Mouse (Mus musculus): ENCODE measurements around the gene Chmp4b. TPM values are rescaled to one million over a fixed set of nuclear protein-coding genes. Genes with fewer than 3 reads are reported as not detected.

Chmp4b gene
- polyA plus RNA-seq, 1 experiment from 2014 or later, result 18.4 TPM

DNA sequence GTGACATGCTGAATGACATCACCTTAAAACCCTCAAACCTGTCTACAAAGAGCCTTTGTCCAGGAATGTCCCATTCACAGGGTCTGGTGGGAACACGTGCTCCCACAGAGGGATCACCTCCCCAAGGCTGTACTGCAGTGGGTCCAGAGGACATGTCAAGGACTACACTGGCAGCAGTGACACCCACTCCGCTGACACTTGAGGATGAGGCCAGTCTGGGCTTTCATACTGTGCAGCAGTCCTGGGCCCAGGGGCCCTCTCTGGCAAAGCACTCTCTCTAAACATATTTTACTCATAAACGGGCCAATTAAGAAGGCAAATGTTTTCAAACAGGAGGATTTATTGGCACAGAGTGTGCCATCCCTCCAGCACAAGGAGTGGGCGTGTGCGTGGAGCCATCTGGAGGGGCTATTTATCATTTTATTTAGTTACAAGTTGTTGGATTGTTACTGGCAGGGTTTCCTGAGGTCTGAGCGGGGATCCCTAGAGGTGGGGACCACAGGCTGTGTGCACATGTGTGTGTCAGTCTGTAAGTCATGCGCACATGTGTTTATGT lies 56.4 kb downstream of the Chmp4b start:
- WGBS, result 60% methylated on average over 7 of the region's 7 CpGs
- ATAC-seq (ENCODE audit: insufficient number of reproducible peaks, insufficient read depth, low FRiP score, low read depth), result no peak; the same call in 1 of the 2 replicates
- H3K27ac ChIP-seq (ENCODE audit: low read length), result no peak overlapping the region
- H3K4me1 ChIP-seq (ENCODE audit: control insufficient read depth, insufficient read depth, low read length), result peaks cover 5% of the 10 kb centered on the region; the same call in 1 of the 2 replicates
- H3K4me2 ChIP-seq (replicated peaks; ENCODE audit: low read depth, low read length), result no peak overlapping the region
- H3K36me3 ChIP-seq (ENCODE audit: control insufficient read depth, insufficient read depth, low read length), result no peaks in the 10 kb centered on the region
- no peak overlapping the region for H3K4me3 ChIP-seq (ENCODE audit: low read depth, low read length)
- no peaks in the 10 kb centered on the region for H3K9me3 ChIP-seq (ENCODE audit: control insufficient read depth, low read depth, low read length)
- H3K27me3 ChIP-seq (ENCODE audit: control insufficient read depth, insufficient read depth, low read length), result no peaks in the 10 kb centered on the region
- no peak overlapping the region for H3K9ac ChIP-seq (replicated peaks; ENCODE audit: low read depth, low read length)

DNA sequence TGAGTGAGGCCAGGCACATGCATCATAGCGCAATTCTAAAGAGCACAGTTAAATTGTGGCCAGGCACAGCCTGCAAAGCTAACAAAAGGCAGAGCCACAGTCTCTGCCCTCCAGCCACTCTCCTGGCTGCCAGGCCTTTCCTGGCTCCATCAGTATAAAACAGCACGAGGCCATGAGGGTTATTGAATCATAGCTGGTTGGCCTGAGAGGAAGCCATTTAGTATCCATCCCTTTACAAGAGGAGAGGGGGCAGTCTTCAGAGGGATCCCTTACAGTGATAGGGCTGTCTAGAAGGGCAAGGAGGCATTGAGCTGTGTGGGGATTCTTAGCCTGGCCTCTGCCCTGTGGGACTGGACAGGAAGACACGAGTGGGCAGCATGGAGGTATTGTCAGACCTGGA lies 60.2 kb downstream of the Chmp4b start:
- no peaks in the 10 kb centered on the region for H3K36me3 ChIP-seq (ENCODE audit: control insufficient read depth, insufficient read depth, low read length)
- H3K4me1 ChIP-seq (ENCODE audit: control insufficient read depth, insufficient read depth, low read length), result peaks cover 5% of the 10 kb centered on the region; the same call in 1 of the 2 replicates
- no peaks in the 10 kb centered on the region for H3K9me3 ChIP-seq (ENCODE audit: control insufficient read depth, low read depth, low read length)
- WGBS, result 63% methylated on average over 3 of the region's 3 CpGs
- no peak overlapping the region for H3K4me3 ChIP-seq (ENCODE audit: low read depth, low read length)
- H3K27ac ChIP-seq (ENCODE audit: low read length), result no peak overlapping the region
- H3K4me2 ChIP-seq (replicated peaks; ENCODE audit: low read depth, low read length), result no peak overlapping the region
- H3K9ac ChIP-seq (replicated peaks; ENCODE audit: low read depth, low read length), result no peak overlapping the region
- ATAC-seq (ENCODE audit: insufficient number of reproducible peaks, insufficient read depth, low FRiP score, low read depth), result 0 out of 2 replicates have a peak, but pooled peaks have one; percentile 16
- no peaks in the 10 kb centered on the region for H3K27me3 ChIP-seq (ENCODE audit: control insufficient read depth, insufficient read depth, low read length)

DNA sequence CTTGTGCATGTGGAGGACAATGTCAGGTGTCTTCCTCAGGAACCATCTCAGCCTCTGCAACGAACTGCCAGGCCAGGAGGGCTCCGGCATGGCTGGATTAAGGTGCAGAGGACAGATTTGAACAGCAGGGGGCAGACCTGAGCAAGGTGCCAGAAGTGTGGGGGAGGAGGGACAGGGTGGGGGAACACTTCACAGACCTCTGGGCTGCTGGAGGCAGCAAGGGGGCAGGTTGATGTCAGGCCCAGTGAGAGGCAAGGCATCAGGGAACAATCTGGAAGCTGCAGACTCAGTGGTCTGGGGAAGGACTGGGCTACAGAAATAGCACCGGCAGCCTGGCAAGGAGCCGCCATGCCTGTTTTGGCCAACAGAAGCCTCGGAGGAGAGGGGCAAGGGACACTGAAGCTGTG lies 60.8 kb downstream of the Chmp4b start:
- Histone ChIP-seq H3K9me3 (ENCODE audit: control insufficient read depth, low read depth, low read length) (no peaks in the 10 kb centered on the region), H3K4me3 (ENCODE audit: low read depth, low read length) (no peak overlapping the region), H3K27me3 (ENCODE audit: control insufficient read depth, insufficient read depth, low read length) (no peaks in the 10 kb centered on the region), H3K9ac (replicated peaks; ENCODE audit: low read depth, low read length) (no peak overlapping the region), H3K27ac (ENCODE audit: low read length) (no peak overlapping the region), H3K4me2 (replicated peaks; ENCODE audit: low read depth, low read length) (no peak overlapping the region), H3K36me3 (ENCODE audit: control insufficient read depth, insufficient read depth, low read length) (no peaks in the 10 kb centered on the region), H3K4me1 (ENCODE audit: control insufficient read depth, insufficient read depth, low read length) (peaks cover 5% of the 10 kb centered on the region; the same call in 1 of the 2 replicates)
- 46% methylated on average over 5 of the region's 5 CpGs for WGBS
- 0 out of 2 replicates have a peak, but pooled peaks have one; percentile 7 for ATAC-seq (ENCODE audit: insufficient number of reproducible peaks, insufficient read depth, low FRiP score, low read depth)

DNA sequence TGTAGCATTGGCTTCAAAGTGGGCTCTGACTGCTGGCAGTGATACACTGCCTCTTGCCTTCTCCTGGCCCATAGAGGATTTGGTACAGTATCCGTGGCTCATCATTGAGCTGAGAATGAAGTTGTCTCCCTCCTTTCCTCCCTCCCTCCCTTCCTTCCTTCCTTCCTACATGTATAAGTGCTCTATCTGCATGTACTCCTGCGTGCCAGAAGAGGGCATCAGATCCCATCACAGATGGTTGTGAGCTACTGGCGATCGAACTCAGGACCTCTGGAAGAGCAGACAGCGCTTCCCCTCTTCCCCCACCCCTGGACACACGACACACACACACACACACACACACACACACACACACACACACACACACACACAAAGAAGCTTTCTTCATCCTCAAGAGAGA lies 61.6 kb downstream of the Chmp4b start:
- WGBS, result 47% methylated on average over 6 of the region's 6 CpGs
- H3K4me3 ChIP-seq (ENCODE audit: low read depth, low read length), result no peak overlapping the region
- H3K27ac ChIP-seq (ENCODE audit: low read length), result no peak overlapping the region
- H3K27me3 ChIP-seq (ENCODE audit: control insufficient read depth, insufficient read depth, low read length), result no peaks in the 10 kb centered on the region
- H3K9me3 ChIP-seq (ENCODE audit: control insufficient read depth, low read depth, low read length), result no peaks in the 10 kb centered on the region
- no peak for ATAC-seq (ENCODE audit: insufficient number of reproducible peaks, insufficient read depth, low FRiP score, low read depth)
- no peaks in the 10 kb centered on the region for H3K36me3 ChIP-seq (ENCODE audit: control insufficient read depth, insufficient read depth, low read length)
- H3K9ac ChIP-seq (replicated peaks; ENCODE audit: low read depth, low read length), result no peak overlapping the region
- H3K4me1 ChIP-seq (ENCODE audit: control insufficient read depth, insufficient read depth, low read length), result no peaks in the 10 kb centered on the region
- H3K4me2 ChIP-seq (replicated peaks; ENCODE audit: low read depth, low read length), result no peak overlapping the region

DNA sequence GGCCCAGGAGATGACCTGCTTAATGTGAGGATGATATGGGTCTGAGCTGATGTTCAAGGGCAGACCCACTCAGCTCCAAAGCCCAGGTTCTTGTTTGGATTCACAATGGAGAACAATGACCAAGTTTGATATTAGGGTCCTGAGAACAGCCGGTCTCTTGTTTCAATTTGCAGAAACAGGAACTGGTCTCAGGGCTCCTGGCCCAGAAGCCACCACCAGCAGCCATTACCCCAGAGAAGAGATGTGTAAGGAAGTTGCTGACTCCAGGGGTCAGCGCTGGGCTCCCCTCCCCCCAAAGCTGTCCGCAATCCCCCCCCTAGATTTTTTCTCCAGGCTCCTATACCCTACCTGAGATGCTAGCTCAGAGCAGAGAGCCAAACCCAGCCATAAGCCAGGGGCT lies 62.5 kb downstream of the Chmp4b start:
- no peak for ATAC-seq (ENCODE audit: insufficient number of reproducible peaks, insufficient read depth, low FRiP score, low read depth)
- Histone ChIP-seq H3K9ac (replicated peaks; ENCODE audit: low read depth, low read length) (no peak overlapping the region), H3K27me3 (ENCODE audit: control insufficient read depth, insufficient read depth, low read length) (no peaks in the 10 kb centered on the region), H3K27ac (ENCODE audit: low read length) (no peak overlapping the region), H3K9me3 (ENCODE audit: control insufficient read depth, low read depth, low read length) (no peaks in the 10 kb centered on the region), H3K4me3 (ENCODE audit: low read depth, low read length) (no peak overlapping the region), H3K4me1 (ENCODE audit: control insufficient read depth, insufficient read depth, low read length) (no peaks in the 10 kb centered on the region), H3K4me2 (replicated peaks; ENCODE audit: low read depth, low read length) (no peak overlapping the region), H3K36me3 (ENCODE audit: control insufficient read depth, insufficient read depth, low read length) (no peaks in the 10 kb centered on the region)
- 68% methylated on average over 3 of the region's 3 CpGs for WGBS

DNA sequence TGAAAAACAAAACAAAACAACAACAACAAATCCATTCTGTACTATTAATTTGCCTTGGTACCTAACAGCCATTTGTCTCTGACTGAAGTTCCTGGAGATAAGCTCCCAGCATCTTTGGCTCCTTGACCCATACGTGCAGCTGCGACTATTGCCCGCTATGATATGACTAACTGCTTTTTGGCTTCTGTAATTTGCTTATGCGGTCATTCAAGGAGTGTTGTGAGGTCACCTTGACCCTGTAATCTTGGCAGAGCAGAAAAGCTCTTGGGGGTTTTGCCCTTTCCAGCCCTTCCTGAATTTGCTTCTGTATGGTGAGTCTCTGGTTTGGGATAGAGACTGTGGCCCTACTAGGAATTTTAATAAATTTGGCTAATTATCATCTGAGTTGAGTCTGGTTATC lies 65.1 kb downstream of the Chmp4b start:
- ATAC-seq (ENCODE audit: insufficient number of reproducible peaks, insufficient read depth, low FRiP score, low read depth), result no peak
- Histone ChIP-seq H3K9me3 (ENCODE audit: control insufficient read depth, low read depth, low read length) (no peaks in the 10 kb centered on the region), H3K9ac (replicated peaks; ENCODE audit: low read depth, low read length) (no peak overlapping the region), H3K27ac (ENCODE audit: low read length) (no peak overlapping the region), H3K27me3 (ENCODE audit: control insufficient read depth, insufficient read depth, low read length) (no peaks in the 10 kb centered on the region), H3K36me3 (ENCODE audit: control insufficient read depth, insufficient read depth, low read length) (no peaks in the 10 kb centered on the region), H3K4me3 (ENCODE audit: low read depth, low read length) (no peak overlapping the region), H3K4me2 (replicated peaks; ENCODE audit: low read depth, low read length) (no peak overlapping the region), H3K4me1 (ENCODE audit: control insufficient read depth, insufficient read depth, low read length) (no peaks in the 10 kb centered on the region)
- WGBS, result 76% methylated on average over 4 of the region's 4 CpGs

DNA sequence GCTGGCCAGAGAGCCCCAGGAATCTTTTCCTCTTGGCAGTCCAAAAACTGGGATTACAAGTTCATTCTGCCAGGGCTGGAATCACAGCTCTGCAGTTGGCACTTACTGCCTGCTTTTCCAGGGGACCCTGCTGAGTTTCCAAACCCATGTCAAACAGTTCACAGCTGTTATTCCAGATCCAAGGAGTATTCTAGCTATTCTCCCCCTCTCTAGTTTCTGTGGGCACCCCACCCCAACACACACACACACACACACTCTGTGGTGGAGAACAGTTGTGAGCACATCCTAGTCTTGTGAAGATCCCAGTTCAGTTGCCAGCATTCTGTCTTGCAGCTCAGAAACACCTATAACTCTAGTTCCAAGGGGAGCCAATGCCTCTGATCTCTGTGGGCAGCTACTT lies 65.6 kb downstream of the Chmp4b start:
- H3K36me3 ChIP-seq (ENCODE audit: control insufficient read depth, insufficient read depth, low read length), result no peaks in the 10 kb centered on the region
- H3K9me3 ChIP-seq (ENCODE audit: control insufficient read depth, low read depth, low read length), result no peaks in the 10 kb centered on the region
- no peak overlapping the region for H3K9ac ChIP-seq (replicated peaks; ENCODE audit: low read depth, low read length)
- no peak overlapping the region for H3K4me3 ChIP-seq (ENCODE audit: low read depth, low read length)
- no peaks in the 10 kb centered on the region for H3K27me3 ChIP-seq (ENCODE audit: control insufficient read depth, insufficient read depth, low read length)
- no peak for ATAC-seq (ENCODE audit: insufficient number of reproducible peaks, insufficient read depth, low FRiP score, low read depth)
- no peak overlapping the region for H3K27ac ChIP-seq (ENCODE audit: low read length)
- no peak overlapping the region for H3K4me2 ChIP-seq (replicated peaks; ENCODE audit: low read depth, low read length)
- no peaks in the 10 kb centered on the region for H3K4me1 ChIP-seq (ENCODE audit: control insufficient read depth, insufficient read depth, low read length)

DNA sequence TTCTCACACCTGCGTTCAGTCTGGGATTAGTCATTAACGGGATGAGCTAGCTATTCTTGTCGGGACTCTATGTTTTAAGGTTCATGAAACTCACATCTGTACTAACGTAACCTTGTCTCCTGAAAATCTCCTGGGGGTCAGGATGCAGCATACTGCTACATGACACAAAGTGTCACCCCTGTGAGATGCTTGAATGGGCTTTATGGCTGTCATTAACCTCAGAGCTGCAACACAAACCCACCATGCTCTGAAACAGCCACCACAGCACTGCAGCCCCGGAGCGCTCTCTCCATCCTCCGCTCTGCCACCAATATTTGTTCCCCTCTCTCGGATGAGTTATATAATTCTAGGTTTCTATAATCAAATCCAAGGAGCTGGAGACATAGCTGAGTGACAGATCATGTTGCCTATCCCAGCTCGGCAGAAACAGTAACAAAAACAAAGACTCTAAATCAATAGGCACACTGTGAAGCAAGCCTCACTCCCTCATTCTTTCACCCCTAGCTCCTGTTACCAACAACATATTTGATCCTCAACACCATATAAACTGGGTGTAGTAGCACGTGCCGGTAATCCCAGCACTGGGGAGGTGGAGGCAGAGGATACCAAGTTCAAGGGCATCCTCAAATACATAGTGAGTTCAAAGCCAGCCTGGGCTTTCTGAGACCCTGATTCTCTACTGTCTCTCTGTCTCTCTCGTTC lies 67.5 kb downstream of the Chmp4b start:
- ATAC-seq (ENCODE audit: insufficient number of reproducible peaks, insufficient read depth, low FRiP score, low read depth), result no peak
- no peak overlapping the region for H3K4me2 ChIP-seq (replicated peaks; ENCODE audit: low read depth, low read length)
- WGBS, result 79% methylated on average over 12 of the region's 12 CpGs
- no peak overlapping the region for H3K9ac ChIP-seq (replicated peaks; ENCODE audit: low read depth, low read length)
- no peak overlapping the region for H3K4me3 ChIP-seq (ENCODE audit: low read depth, low read length)
- no peaks in the 10 kb centered on the region for H3K27me3 ChIP-seq (ENCODE audit: control insufficient read depth, insufficient read depth, low read length)
- H3K36me3 ChIP-seq (ENCODE audit: control insufficient read depth, insufficient read depth, low read length), result no peaks in the 10 kb centered on the region
- no peaks in the 10 kb centered on the region for H3K4me1 ChIP-seq (ENCODE audit: control insufficient read depth, insufficient read depth, low read length)
- no peak overlapping the region for H3K27ac ChIP-seq (ENCODE audit: low read length)
- H3K9me3 ChIP-seq (ENCODE audit: control insufficient read depth, low read depth, low read length), result no peaks in the 10 kb centered on the region

DNA sequence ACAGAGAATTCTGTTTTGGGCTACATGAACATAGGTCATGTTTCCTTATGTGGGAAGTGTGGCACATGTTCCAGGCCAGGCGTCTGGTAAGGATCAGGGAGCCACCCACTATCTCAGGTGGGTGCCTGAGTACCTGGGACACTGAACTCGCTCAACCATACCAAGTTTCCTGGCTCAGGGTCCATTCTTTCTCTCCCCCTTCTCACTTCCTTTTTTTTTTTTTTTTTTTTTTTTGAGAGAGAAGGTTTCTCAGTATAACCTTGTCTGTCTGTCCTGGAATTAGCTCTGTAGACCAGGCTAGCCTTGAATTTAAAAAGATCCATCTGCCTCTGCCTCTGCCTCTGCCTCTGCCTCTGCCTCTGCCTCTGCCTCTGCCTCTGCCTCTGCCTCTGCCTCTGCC lies 68.8 kb downstream of the Chmp4b start:
- 83% methylated on average over 2 of the region's 2 CpGs for WGBS
- H3K4me3 ChIP-seq (ENCODE audit: low read depth, low read length), result no peak overlapping the region
- no peaks in the 10 kb centered on the region for H3K9me3 ChIP-seq (ENCODE audit: control insufficient read depth, low read depth, low read length)
- no peak overlapping the region for H3K9ac ChIP-seq (replicated peaks; ENCODE audit: low read depth, low read length)
- no peaks in the 10 kb centered on the region for H3K36me3 ChIP-seq (ENCODE audit: control insufficient read depth, insufficient read depth, low read length)
- H3K4me1 ChIP-seq (ENCODE audit: control insufficient read depth, insufficient read depth, low read length), result no peaks in the 10 kb centered on the region
- ATAC-seq (ENCODE audit: insufficient number of reproducible peaks, insufficient read depth, low FRiP score, low read depth), result no peak
- H3K4me2 ChIP-seq (replicated peaks; ENCODE audit: low read depth, low read length), result no peak overlapping the region
- no peak overlapping the region for H3K27ac ChIP-seq (ENCODE audit: low read length)
- no peaks in the 10 kb centered on the region for H3K27me3 ChIP-seq (ENCODE audit: control insufficient read depth, insufficient read depth, low read length)

Data from stomach, embryonic 14.5 days (tissue).